Mouse (Mus musculus): ENCODE measurements around the gene Vps35.

Vps35 gene

DNA sequence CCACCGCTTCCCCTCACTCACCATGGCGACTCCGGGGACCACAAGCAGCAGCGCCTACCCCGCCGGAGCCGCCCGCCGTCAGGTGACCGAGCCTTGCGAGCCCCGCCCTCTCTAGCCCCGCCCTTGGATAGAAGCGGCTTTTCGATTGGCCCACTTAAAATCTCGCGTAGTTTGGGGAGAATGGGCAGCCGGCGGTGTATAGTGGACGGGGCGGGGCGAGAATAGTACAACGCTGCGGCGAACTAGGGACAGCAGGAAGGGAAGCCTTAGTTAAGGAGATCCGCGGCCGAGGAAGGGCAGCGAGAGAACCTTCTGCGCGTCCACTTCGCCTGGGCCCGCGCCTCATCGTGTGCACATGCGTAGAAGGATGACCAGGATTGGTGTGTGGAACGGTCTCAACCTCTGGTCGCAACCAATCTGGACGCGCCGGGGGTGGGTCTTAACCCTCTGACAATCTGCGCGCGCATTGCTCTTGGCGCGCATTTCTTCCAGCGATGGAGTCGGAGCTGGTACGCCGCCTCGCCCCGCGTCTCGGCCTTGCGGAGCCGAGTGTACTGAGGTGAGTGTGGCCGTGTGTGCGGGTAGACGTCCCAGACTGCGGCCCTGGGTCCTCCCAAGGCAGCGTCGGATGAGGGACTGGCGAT lies at the start of gene Vps35, which contains the start of gene Orc6:
TSS of gene Vps35 (minus strand) at position 369 of the 644 bp plus-strand sequence.
TSS of gene Orc6 (plus strand) at position 199 of the 644 bp plus-strand sequence.
- DNase-seq (ENCODE audit: low spot score): peak; percentile 96

DNA sequence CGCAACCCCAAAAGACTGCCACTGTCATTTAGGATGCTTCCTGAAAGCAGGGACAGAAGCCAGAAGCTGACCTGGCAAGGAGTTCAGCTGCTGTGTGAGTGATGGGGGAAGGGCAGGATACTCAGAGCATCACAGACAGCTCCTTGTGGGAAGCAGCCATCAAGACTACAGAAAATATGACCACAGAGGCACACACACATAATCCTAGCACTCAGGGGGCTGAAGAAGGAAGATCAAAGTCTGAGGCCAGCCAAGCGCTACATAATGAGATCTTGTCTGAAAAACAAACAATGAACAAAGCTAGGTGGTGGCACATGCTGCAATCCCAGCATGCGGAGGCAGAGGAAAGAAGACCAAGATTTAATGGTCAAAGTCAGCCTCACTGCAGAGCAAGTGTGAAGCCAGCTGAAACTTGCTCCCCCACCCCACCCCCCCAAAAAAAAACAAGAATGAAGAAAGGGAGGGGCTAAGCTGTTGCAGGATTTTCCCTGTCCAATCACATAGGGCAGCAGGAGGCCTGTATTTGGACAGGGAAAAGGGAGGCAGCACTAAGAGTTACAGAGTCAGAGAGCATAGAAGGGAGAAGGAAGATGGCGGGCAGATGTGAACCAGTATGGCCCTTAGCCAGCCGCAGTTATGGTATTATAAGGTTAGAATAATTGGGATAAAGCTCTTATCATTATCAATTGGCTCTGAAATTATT lies 40.4 kb upstream of the Vps35 start:
- no peak for DNase-seq (ENCODE audit: low spot score)

DNA sequence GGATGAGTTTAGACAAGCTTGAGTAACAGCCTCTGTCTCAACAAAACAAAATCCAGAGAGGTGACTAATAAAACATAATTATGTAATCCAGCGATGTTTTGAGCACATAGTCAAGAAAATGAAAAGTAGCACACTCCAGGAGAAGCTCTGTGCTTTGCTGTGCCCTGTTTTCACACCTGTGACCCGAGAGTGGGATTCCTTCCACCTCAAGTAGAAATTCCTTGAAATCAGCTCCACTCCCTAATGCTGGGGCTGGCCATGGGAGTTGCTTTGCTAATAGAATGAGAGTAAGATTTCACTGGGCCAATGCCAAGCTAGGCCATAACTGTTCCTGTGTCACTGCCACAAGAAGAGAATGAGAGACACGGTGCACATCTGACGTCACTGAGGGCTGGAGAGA lies 38.1 kb upstream of the Vps35 start:
- no peak for DNase-seq (ENCODE audit: low spot score)

DNA sequence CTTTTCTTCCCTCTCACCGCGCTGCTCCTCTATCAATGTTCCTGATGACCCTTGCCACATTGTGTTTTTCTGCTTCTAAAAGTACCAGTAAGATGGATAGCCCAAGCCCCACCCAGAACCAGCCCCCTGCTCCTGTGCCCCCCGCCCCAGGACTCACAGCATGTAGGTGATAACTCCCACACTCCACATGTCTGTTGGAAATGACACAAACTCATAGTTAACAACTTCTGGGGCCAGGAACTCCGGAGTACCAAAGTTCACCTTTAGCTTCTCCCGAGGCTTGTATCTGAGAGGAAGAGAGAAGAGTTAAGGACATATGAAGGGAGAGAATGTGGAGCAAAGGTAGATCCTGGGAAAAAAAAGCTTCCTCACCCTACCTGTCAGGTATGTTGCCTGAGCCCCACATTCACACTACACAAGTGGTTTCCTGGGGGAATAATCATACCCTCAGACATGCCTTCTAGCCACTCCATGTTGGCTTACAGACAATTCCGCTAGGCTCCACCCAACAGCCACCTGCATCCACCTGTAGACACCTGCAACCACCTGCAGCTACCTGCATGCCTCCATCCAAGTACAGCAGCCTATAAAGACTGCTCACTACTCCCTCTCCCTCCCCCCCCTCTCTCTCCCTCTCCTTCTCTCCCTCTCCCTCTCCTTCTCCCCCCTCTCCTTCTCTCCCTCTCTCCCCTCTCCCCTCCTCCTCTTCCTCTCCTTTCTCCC lies 36.8 kb upstream of the Vps35 start:
- DNase-seq (ENCODE audit: low spot score): no peak

DNA sequence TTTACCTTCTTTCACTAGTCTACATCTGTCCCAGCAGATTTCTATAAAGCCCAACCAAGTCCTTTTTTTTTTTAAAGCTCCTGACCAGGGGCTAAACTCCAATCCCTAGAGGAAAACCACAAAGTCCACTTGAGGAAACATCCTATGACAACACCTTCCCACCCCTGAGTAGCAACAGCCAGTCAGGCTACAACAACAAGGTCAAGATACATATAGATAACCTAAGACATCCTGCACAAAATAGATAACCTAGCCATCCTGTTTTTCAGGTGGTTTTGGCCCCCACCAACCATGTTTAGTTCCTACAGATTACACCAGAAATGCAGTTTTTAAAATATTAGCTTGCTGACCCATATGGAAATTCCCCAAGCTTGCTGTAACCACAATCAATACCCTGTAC lies 35.5 kb upstream of the Vps35 start:
- no peak for DNase-seq (ENCODE audit: low spot score)

DNA sequence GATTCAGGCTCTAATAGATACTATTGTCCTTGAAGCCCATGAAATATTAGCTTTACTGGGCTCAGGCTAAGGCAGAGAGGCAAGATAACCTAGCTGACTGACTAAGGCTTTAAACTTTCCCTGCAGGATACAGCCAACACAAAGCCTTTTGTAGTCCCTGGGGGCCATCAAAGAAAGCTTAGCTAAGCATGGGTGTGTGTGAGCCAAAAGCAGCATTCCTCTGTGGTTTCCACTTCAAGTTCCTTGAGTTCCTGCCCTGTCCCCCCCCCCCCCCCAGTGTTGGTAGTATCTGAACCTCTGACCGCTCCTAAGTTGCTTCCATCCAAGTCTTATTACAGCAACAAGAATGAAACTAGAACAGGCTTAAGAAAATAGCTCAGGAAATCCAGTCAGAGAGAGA lies 29.9 kb upstream of the Vps35 start:
- no peak for DNase-seq (ENCODE audit: low spot score)

DNA sequence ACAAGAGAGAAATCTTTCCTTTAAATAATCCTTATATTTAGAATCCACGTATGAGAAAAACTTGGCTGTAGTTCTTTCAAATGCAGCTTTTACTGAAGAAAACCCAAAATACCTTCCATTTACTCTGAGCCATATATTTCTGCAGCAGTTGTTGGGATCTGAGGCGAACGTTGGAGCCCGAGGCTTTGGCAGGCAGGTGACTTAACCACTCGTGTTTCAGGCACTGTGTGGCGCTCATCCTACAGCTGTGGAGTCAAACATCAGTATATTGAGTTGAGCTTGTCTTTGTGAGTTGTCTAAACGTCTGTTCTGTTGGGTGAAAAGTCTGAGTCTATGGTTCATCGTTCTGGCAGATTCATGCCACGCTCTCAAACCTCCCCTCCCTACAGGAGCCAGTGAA lies 27.4 kb upstream of the Vps35 start:
- no peak for DNase-seq (ENCODE audit: low spot score)

DNA sequence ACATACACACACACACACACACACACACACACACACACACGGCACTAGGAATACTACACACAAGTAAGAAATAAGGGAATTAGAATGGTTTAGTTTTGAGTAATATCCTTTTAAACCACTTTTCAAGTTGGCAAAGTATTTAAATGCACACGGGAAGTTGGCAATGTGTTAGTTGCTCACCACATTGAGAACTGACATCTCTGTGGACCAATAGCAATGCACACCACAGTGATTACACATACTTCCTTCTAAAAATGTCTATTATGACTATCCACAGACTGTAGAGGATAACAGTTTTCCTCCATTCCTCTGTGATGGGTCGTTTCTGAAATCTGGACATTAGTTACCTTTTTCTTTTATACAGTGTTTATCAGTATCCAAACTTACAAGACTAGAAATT lies 23.5 kb upstream of the Vps35 start:
- DNase-seq (ENCODE audit: low spot score): no peak

DNA sequence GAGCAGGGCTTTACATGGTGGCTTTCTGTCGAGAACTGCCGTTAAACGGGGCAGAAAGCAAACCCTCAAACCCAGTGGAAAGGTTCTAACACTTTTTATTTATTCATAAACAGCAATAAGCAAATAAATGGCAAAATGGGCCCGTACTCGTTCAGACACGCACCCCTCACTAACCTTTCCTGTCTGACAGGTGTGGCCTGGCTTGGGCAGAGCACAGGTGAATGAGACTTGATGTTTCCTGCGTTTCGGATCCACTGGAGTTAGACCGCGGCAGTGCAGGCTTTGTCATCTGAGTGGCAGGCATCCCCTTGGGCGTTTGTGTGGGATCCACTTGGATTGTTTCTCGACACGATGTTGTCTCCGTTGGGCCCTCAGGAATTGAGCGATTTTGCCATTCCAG lies 22.4 kb upstream of the Vps35 start:
- DNase-seq (ENCODE audit: low spot score): peak; percentile 61

DNA sequence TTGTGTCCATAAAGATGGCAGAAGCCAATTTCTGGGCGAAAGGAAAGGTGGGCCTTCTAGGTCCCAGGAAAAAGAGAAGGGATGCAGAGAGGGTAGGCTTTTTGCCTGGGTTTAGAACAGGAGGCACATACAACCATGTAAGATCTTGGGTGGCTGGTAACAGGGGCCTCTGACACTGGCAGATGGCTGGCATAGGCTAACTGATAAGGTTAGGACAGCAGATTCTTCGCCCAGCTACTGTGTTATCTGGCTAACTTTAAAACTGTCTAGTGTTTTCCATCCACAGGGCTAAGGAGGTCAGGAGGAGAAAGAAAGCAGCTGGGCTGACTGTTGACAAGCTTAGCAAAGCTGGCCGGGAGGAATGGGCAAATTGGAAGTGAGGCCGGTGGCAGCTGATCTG lies 18.9 kb upstream of the Vps35 start:
- DNase-seq (ENCODE audit: low spot score): no peak

DNA sequence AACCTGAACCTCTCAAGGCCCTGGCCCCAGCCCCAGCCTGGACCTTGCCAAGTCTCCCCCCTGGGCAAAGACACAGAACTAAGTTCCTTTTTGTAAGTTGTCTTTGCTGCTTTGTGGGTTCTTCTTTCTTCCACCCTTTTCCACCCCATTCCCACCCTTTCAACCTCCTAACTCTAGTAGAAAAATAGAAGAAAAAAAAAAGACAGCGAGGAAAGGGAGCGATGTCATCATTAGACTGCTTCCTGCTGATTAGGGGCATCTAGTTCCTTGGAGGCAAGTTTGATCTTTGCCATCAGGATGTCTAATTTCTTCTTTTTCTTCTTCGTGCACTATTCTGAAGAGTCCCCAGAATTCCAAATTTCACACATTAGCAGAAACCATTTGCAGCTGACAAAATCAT lies 13.4 kb upstream of the Vps35 start:
- no peak for DNase-seq (ENCODE audit: low spot score)

DNA sequence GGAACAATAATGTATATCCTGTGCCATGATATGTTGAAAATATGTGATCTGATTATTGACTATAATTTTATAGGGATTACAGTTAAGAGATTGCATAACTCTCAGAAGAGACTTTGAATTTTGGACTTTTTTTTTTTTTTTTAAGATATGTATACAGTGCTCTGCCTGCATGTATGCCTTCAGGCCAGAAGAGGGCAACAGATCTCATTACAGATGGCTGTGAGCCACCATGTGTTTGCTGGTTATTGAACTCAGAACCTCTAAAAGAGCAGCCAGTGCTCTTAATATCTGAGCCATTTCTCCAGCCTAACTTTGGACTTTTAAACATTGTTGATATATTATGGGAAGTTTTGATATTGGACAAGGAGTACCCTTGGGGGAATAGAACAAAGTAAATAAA lies 12.1 kb upstream of the Vps35 start:
- DNase-seq (ENCODE audit: low spot score): peak; percentile 22

DNA sequence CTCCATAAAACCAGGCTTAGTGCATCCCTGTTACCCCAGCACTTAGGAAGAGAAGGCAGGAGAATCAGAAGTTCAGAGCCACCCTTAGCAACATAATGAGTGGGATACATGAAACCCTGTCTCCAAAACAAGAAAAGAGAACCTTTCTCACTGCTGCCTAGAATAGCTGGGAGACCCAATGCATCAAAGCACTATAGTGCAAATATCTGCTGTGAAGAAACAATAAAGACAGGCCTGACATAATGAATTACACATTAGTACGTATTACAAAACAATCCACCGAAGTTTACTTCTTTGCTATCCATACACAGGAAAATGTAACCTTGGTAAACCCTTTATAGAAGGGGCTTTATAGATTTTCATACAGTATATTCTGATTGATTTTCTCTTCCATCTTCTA lies 9.0 kb upstream of the Vps35 start:
- DNase-seq (ENCODE audit: low spot score): no peak

DNA sequence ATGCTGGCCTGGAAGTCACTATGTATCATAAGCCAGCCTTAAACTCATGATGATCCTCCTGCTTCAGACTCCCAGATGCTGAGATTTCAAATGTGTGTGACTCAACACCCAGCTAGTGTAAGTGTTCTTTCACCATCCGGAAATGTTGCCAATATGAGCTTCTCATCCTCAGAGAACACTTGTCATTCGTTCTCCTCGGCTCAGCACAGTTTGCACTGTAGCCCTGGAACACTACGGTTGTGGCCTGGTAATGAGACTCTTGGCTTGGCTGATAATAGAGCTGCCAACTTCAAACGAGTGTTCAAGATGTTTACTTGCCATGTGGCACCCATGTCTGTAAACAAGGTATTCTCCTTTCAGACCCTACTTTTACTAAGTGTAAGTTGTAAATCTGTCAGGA lies 3.9 kb upstream of the Vps35 start:
- DNase-seq (ENCODE audit: low spot score): no peak

DNA sequence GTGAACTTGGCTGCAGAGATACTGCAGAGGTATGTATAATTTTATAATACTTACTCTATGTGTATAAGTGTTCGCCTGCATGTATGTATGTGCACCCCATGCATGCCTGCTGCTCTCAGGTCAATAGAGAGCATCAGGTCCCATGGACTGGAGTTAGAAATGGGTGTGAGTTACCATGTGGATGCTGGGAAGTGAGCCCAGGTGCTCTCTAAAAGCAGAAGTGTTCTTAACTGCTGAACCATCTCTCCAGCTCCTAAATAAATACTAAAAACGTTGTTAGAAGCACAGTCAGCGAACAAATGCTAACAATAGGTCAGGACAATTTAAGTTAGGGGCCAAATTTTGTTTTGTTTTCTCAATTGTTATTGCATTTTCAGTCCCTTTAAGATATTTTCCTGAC lies 3.3 kb upstream of the Vps35 start:
- no peak for DNase-seq (ENCODE audit: low spot score)

DNA sequence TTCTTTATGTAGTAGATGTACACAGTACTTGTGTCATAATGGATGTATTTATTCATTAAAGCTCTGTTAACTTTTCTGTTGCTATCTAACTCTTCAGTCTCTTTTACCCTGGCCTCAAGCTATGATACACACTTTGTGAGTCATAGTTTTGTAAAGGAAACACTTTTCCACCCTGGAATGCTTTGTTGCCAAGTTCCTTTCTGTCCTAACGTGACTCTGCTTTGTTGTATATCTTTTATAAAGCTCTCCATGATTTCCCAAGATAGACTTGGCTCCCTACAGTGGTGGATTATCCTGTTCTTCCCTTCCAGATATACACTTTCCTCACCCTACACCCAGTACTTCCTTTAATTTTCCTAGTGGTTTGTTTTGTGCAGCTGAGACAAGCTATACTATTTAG lies 2.3 kb upstream of the Vps35 start:
- no peak for DNase-seq (ENCODE audit: low spot score)

DNA sequence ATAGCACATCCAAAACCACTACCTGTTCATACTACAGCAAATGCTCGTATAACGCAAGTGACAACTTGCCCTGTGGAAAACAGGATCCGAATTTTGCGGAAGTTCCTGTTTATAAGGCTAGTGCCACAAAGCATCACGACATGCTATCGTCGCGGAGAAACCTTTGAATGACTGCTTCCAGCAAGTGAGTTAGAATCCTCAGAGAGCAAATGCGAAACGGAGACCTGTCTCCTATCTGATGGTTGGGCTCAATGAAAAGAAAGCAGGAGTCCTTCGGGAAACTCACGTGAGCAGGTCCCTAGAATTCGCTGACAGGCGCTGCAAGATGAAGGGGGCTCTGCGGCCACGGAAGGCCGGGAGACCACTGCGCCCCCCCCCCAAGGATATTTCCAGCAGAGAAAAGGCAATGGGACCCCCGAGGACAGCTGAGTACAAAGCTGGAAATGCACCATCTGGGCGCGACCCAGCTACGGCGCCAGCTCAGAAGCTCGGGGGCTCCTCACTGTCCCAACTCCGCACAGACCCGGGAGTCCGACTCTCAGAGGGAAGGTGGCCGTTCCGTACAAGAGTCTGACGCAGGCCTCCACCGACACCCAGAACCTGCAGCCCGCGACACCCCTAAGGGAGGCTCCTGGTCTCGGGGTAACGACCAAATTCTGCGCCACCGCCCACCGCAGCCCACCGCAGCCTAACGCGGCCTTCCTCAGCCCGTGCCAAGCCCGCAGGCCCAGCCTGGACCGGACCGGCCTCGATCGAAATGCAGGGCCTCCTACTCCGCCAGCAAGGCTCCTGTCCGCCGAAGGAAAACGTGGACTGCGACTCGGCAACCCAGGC lies 785 bp downstream of the Vps35 start:
- DNase-seq (ENCODE audit: low spot score): peak; percentile 12

DNA sequence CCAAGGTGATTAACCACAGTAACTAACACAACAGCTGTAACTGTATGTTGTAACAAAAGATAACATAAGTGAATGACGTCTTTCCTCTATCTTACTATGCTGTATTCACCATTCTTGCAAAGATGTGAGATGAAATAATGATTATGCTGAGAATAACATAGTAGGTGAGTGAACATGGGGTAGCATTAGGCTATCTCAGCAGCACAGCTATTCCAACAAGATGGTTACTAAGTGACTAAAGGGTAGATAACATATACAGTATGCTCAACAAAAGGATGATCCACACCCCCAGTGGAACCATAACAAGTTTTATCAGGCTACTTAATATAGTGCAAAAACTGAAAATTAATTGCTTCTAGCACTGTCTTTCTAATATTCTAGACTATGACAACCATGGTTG lies 12.8 kb downstream of the Vps35 start:
- no peak for DNase-seq (ENCODE audit: low spot score)

DNA sequence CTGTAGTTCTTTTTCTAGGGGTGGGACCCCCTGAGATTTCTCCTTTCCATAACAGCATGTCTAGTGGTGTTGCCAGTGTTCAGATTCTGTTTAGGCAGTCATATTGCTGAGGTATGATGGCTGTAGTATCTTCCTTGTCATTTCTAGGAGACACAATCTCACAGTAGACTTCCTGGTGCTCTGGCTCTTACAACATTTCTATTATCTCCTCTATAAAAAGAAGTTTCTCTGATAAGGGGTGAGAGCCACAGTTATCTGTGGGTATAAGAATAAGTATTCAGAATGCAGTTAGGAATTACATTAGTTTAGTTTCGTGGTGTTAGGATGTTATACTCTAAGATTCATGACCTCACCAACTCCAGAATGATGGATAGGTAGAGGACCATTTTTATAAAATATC lies 72.3 kb downstream of the Vps35 start:
- DNase-seq (ENCODE audit: low spot score): no peak

DNA sequence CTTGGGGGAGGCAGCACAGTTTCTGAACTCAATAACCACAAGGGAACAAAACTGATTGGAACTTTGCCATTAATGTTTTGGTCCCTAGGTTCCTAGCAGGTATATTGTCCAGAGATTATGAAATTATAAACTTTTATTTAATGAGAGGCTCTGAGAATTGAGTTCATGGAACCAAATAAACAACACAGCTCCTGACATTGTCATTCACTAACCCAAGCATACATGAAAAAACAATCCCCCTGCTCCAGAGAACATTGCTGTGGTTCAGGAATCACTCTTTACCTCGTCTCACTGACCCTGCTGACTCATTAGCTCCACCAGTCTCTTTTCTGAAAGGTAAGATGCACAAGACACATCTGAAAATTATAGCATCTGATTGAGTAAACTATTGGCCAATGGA lies 73.9 kb downstream of the Vps35 start, which contains the start of gene Olfr371:
TSS of gene Olfr371 (plus strand) at position 301 of the 400 bp plus-strand sequence.
- DNase-seq (ENCODE audit: low spot score): no peak

DNA sequence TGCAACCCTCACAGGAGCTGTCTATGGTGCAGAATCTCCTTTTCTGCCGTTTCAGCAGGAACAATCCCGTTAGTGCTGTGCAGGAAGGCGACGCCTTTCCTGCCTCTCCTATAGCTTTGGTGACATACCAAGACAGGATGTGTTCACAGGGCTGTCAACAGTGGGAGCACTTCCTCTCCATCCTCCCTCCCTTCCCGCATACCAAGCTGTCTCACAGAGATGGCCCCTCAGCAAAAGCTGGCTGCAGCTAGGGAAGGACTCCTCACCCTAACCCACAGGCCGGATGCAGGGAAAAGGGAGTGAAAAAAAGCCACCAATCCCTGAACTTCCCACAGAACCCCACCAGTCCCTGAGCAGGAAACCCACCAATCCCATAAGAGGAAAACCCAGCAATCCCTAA lies 78.6 kb downstream of the Vps35 start:
- DNase-seq (ENCODE audit: low spot score): no peak

DNA sequence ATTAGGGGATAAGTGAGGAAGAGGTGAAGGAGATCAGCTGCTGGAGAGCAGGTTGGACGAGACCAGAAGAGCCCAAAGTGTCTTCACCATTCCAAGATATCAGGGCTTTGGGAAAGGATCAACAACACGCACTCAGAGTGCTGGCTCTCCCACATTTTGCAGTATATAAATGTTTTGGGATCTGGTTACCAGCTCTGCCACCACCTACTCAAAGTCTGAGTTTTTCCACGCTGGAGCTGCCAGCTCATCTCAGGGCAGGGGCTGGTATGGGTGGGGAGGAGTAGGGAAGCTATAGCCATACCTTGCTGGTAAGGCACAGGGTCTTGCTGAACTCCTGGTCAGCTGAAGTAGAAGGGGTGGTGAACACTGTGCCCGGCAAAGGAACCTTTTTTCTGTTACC lies 79.4 kb downstream of the Vps35 start:
- DNase-seq (ENCODE audit: low spot score): no peak
